Mouse (Mus musculus): ENCODE data around the gene Ppt2. TPM values are rescaled to one million over a fixed set of nuclear protein-coding genes. Genes with fewer than 3 reads are reported as not detected.

Gene Ppt2
- 32.3 and 32.9 TPM in 2 replicates for polyA plus RNA-seq (2015; fragmentation: Nextera tagmentation; extraction: Ambion mirVana)

DNA sequence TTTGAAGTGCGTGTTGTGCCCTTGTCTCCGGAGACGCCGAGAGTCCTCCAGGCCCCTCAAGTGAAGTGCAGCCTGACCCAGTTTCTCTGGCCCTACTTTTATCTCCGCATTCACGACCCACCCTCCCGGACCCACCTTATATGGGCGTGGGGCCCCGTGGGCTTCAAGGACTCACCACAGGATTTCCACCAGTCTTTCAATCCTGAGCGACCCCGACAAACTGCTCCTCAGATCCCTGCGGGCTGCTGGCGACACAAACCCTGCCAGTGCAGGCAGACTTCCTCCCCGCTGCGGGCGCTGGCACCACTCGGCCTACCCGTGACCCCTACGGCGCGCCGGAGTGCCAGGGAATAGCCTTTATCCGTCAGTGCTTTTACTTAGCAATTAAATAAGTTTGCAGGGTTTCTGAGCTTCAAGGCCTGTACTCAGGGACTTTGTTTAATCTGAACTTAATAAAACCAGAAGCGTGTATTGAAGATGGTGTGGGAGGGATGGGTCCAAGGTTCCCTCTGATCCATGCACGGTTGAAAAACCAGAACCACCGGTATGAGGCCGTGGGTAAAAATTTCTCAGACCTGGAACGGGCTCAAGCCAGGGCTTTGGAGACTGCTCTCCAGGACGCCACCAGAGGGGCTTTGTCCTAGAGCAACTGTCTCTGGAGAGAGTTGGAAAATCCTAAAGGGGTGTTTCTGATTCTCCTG lies at the start of gene Ppt2:
Ppt2 (minus strand) TSS at position 568 of the 701 bp plus-strand sequence.
- H3K4me3 ChIP-seq (ENCODE audit: low read length): peak within 1 kb of the TSS; percentile 78
- 2% methylated on average over 29 of the region's 29 CpGs for WGBS
- H3K27me3 ChIP-seq (replicated peaks; ENCODE audit: control insufficient read depth, insufficient read depth, low read length): peaks cover 18% of the 10 kb centered on the region
- H3K9me3 ChIP-seq (ENCODE audit: control insufficient read depth, low read length): no peaks in the 10 kb centered on the region
- peak within 1 kb of the TSS; percentile 75 for H3K9ac ChIP-seq (ENCODE audit: low read depth, low read length)
- peaks cover 35% of the 10 kb centered on the region for H3K4me1 ChIP-seq (ENCODE audit: control insufficient read depth, insufficient read depth, low read length)
- ATAC-seq: peak; percentile 47
- H3K36me3 ChIP-seq (ENCODE audit: control insufficient read depth, insufficient read depth, low read length): peaks cover 5% of the 10 kb centered on the region; the same call in 1 of the 2 replicates
- peak within 1 kb of the TSS; percentile 97 for H3K27ac ChIP-seq (ENCODE audit: low read length)
- H3K4me2 ChIP-seq (ENCODE audit: low read depth, low read length): peak within 1 kb of the TSS; percentile 74

DNA sequence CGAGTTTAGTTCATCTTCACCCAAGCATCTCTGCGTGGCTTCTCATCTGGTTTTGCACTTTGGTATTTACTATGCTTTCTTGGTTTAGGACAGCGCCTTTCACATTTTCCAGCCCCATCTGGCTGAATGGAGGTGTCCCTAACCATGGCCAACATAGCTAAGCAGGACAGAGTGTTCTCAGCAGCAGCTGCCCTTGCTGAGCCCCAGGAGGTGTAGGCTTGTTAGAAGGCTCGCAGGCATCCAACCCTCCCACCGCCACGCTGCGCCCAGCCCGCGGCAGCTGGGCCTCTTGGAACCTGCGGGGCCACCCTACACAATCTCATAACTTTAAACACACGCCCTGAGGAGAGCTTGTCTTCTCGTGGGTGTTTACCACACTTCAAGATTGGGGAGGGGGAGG lies 48.4 kb upstream of the Ppt2 start:
- Histone ChIP-seq H3K9ac (ENCODE audit: low read depth, low read length) (no peak overlapping the region), H3K27me3 (replicated peaks; ENCODE audit: control insufficient read depth, insufficient read depth, low read length) (peaks cover 31% of the 10 kb centered on the region), H3K4me2 (ENCODE audit: low read depth, low read length) (no peak overlapping the region), H3K4me3 (ENCODE audit: low read length) (no peak overlapping the region), H3K27ac (ENCODE audit: low read length) (no peak overlapping the region), H3K36me3 (ENCODE audit: control insufficient read depth, insufficient read depth, low read length) (no peaks in the 10 kb centered on the region), H3K9me3 (ENCODE audit: control insufficient read depth, low read length) (no peaks in the 10 kb centered on the region), H3K4me1 (ENCODE audit: control insufficient read depth, insufficient read depth, low read length) (peaks cover 18% of the 10 kb centered on the region)
- 59% methylated on average over 12 of the region's 12 CpGs for WGBS
- no peak for ATAC-seq

DNA sequence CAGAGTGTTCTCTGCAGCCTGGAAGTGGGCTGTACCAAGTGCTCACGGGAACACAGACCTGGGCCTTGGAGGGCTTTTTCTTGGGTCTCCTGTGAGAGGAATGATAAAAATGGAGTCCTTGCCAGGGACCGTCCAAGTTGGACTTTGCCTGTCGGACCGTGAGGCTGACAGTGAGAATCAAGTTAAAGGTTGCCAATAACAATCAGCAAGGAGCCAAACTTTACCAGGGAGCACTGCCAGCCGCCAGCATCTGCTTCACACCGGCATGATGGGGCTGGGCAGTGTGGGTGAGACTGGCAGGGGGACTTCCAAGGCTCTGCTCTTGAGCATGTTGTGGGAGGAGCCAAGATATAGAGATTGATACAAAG lies 47.8 kb upstream of the Ppt2 start:
- H3K4me2 ChIP-seq (ENCODE audit: low read depth, low read length): no peak overlapping the region
- H3K9ac ChIP-seq (ENCODE audit: low read depth, low read length): no peak overlapping the region
- no peak for ATAC-seq
- H3K27ac ChIP-seq (ENCODE audit: low read length): peak overlapping the region; percentile 84
- no peaks in the 10 kb centered on the region for H3K9me3 ChIP-seq (ENCODE audit: control insufficient read depth, low read length)
- no peak overlapping the region for H3K4me3 ChIP-seq (ENCODE audit: low read length)
- peaks cover 37% of the 10 kb centered on the region for H3K27me3 ChIP-seq (replicated peaks; ENCODE audit: control insufficient read depth, insufficient read depth, low read length)
- WGBS: 73% methylated on average over 6 of the region's 6 CpGs
- peaks cover 20% of the 10 kb centered on the region for H3K4me1 ChIP-seq (ENCODE audit: control insufficient read depth, insufficient read depth, low read length)
- no peaks in the 10 kb centered on the region for H3K36me3 ChIP-seq (ENCODE audit: control insufficient read depth, insufficient read depth, low read length)

DNA sequence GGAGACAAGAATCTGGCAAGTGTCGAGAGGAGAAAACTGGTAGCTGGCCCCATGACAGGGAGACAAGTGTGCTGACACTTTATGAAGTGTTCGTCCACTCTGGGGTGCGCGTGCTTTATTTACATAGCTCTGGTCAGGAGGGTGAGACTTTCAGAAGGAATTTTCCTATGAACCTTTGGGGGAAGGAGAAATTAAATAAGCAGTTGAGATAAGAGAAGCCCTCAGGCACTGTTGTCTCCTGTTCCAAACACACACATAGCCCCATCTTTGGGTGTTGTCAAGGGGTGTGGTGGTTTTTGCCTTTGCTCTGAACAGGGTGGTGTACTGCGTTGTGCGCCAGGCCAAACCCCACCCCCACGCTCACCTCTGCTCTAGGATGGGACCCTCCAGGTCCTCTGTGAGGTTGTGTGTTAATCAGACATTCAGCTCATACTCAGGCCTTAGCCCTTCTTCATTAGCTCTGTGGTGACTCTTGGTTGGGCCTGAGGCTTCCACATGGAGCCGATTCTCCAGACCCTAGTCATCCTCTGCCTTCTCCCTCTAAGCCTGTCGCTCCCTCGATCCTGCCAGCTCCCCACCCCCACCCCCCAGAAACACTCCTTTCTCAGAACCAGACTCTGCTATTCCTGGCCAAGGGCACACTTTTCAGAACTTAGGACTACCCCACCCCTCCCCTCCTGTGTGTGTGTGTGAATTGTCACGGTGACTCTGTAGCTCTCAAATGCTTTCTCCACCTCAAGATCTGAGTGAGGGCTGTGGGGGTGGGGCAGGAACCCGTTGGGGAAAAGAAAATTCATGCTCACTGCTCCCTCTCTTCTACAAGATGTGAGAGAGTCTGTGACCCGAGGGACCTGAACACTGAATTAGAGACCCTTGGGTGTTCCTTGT lies 47.1 kb upstream of the Ppt2 start:
- Histone ChIP-seq H3K36me3 (ENCODE audit: control insufficient read depth, insufficient read depth, low read length) (no peaks in the 10 kb centered on the region), H3K9me3 (ENCODE audit: control insufficient read depth, low read length) (no peaks in the 10 kb centered on the region), H3K27me3 (replicated peaks; ENCODE audit: control insufficient read depth, insufficient read depth, low read length) (peaks cover 43% of the 10 kb centered on the region), H3K27ac (ENCODE audit: low read length) (peak overlapping the region; percentile 84), H3K4me1 (ENCODE audit: control insufficient read depth, insufficient read depth, low read length) (peaks cover 21% of the 10 kb centered on the region), H3K9ac (ENCODE audit: low read depth, low read length) (no peak overlapping the region), H3K4me2 (ENCODE audit: low read depth, low read length) (no peak overlapping the region), H3K4me3 (ENCODE audit: low read length) (no peak overlapping the region)
- WGBS: 44% methylated on average over 13 of the region's 13 CpGs
- ATAC-seq: no peak

DNA sequence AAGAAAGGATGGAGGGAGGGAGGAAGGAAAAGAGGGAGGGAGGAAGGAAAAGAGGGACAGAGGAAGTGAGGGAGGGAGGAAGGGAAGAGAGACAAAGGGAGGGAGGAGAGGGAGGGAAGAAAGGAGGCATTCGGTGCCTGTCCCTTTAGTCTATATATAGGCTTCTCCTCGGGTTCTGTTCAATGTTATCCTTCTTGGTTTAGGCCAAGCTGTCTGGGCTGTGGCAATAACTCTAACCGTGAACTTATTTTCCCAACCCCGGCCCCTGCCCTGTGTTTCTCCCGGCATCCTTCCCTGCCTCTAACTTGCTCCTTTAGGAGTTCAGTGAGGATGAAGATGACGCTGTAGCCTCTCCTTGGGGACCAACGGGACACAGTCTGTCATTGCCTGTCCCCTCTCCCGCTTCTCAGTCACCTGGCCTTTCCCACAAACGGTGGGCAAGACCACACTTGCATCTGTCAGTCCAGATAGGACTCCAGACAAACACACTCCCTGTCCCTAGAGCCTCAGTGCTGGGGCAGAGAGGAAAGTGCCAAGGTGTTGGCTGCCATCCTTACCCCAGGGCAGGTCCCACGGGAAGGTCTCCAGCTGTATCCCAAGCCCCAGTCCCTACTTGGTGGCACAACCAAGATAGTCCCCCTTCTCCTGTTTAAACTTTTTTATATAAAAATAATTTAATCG lies 46.4 kb upstream of the Ppt2 start:
- 48% methylated on average over 11 of the region's 11 CpGs for WGBS
- H3K27ac ChIP-seq (ENCODE audit: low read length): peak overlapping the region; percentile 84
- H3K4me2 ChIP-seq (ENCODE audit: low read depth, low read length): no peak overlapping the region
- H3K4me3 ChIP-seq (ENCODE audit: low read length): no peak overlapping the region
- H3K9me3 ChIP-seq (ENCODE audit: control insufficient read depth, low read length): no peaks in the 10 kb centered on the region
- H3K4me1 ChIP-seq (ENCODE audit: control insufficient read depth, insufficient read depth, low read length): peaks cover 21% of the 10 kb centered on the region
- peaks cover 47% of the 10 kb centered on the region for H3K27me3 ChIP-seq (replicated peaks; ENCODE audit: control insufficient read depth, insufficient read depth, low read length)
- ATAC-seq: peak; percentile 65
- peak overlapping the region; percentile 4; the same call in 1 of the 2 replicates for H3K9ac ChIP-seq (ENCODE audit: low read depth, low read length)
- no peaks in the 10 kb centered on the region for H3K36me3 ChIP-seq (ENCODE audit: control insufficient read depth, insufficient read depth, low read length)

DNA sequence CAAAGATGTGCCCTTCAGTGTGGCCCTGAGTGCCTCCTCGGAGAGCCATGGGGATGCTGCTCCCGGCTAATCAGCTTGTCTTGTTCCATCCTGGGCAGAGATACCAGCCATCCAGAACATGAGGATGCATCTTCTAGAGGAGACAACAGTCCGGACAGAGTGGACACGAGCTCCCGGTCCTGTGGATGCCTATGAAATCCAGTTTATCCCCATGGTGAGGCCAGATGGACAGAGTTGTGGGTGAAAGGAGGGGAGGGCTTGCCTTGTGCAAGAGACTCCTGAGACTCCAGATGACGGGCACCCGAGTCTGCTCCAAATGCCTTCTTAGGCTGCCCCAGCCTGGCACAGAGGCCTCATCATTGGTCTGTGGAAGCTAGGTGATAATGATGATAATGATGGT lies 44.8 kb upstream of the Ppt2 start:
- 87% methylated on average over 7 of the region's 7 CpGs for WGBS
- Histone ChIP-seq H3K4me1 (ENCODE audit: control insufficient read depth, insufficient read depth, low read length) (peaks cover 21% of the 10 kb centered on the region), H3K4me2 (ENCODE audit: low read depth, low read length) (no peak overlapping the region), H3K9me3 (ENCODE audit: control insufficient read depth, low read length) (no peaks in the 10 kb centered on the region), H3K36me3 (ENCODE audit: control insufficient read depth, insufficient read depth, low read length) (no peaks in the 10 kb centered on the region), H3K4me3 (ENCODE audit: low read length) (no peak overlapping the region), H3K27me3 (replicated peaks; ENCODE audit: control insufficient read depth, insufficient read depth, low read length) (peaks cover 42% of the 10 kb centered on the region), H3K9ac (ENCODE audit: low read depth, low read length) (no peak overlapping the region), H3K27ac (ENCODE audit: low read length) (no peak overlapping the region)
- ATAC-seq: no peak

DNA sequence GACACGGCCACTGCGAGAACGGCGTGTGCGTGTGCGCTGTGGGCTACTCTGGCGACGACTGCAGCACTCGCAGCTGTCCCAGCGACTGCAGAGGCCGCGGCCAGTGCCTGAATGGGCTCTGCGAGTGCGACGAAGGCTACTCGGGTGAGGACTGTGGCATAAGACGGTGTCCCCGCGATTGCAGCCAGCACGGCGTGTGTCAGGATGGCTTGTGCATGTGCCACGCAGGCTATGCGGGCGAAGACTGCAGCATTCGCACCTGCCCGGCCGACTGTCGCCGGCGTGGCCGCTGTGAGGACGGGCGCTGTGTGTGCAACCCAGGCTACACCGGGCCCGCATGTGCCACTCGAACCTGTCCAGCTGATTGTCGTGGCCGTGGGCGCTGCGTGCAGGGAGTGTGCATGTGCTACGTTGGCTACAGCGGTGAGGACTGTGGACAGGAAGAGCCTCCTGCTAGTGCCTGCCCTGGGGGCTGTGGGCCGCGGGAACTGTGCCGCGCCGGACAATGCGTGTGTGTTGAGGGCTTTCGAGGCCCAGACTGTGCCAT lies 44.0 kb upstream of the Ppt2 start:
- ATAC-seq: no peak
- WGBS: 37% methylated on average over 49 of the region's 49 CpGs
- Histone ChIP-seq H3K4me2 (ENCODE audit: low read depth, low read length) (peak overlapping the region; percentile 61), H3K27ac (ENCODE audit: low read length) (no peak overlapping the region), H3K4me3 (ENCODE audit: low read length) (peak overlapping the region; percentile 39), H3K9me3 (ENCODE audit: control insufficient read depth, low read length) (no peaks in the 10 kb centered on the region), H3K9ac (ENCODE audit: low read depth, low read length) (peak overlapping the region; percentile 55), H3K27me3 (replicated peaks; ENCODE audit: control insufficient read depth, insufficient read depth, low read length) (peaks cover 42% of the 10 kb centered on the region), H3K4me1 (ENCODE audit: control insufficient read depth, insufficient read depth, low read length) (peaks cover 21% of the 10 kb centered on the region), H3K36me3 (ENCODE audit: control insufficient read depth, insufficient read depth, low read length) (no peaks in the 10 kb centered on the region)

DNA sequence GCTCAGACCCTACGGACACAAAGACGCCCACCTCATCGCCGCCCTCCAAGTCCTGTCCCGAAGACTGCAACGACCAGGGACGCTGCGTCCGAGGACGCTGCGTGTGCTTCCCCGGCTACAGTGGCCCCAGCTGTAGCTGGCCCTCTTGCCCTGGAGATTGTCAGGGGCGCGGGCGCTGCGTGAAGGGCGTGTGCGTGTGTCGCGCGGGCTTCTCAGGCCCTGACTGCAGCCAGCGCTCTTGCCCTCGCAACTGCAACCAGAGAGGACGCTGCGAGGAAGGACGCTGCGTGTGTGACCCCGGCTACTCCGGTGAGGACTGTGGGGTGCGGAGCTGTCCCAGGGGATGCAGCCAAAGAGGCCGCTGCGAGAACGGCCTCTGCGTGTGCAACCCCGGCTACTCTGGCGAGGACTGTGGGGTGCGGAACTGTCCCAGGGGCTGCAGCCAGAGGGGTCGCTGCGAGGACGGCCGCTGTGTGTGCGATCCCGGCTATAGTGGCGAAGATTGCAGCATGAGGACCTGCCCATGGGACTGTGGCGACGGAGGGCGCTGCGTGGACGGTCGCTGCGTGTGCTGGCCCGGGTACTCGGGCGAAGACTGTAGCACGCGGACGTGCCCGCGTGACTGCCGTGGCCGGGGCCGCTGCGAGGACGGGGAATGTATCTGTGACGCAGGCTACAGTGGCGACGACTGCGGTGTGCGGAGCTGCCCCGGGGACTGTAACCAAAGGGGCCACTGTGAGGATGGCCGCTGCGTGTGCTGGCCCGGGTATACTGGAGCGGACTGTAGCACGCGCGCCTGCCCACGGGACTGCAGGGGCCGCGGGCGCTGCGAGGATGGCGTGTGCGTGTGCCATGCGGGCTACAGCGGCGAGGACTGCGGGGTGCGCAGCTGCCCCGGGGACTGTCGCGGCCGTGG lies 43.1 kb upstream of the Ppt2 start:
- H3K27ac ChIP-seq (ENCODE audit: low read length): no peak overlapping the region
- WGBS: 9% methylated on average over 93 of the region's 93 CpGs

More for the DNA sequence above, 43.1 kb upstream of the Ppt2 start:
- Histone ChIP-seq H3K36me3 (ENCODE audit: control insufficient read depth, insufficient read depth, low read length) (no peaks in the 10 kb centered on the region), H3K27me3 (replicated peaks; ENCODE audit: control insufficient read depth, insufficient read depth, low read length) (peaks cover 42% of the 10 kb centered on the region), H3K4me1 (ENCODE audit: control insufficient read depth, insufficient read depth, low read length) (peaks cover 21% of the 10 kb centered on the region), H3K9me3 (ENCODE audit: control insufficient read depth, low read length) (no peaks in the 10 kb centered on the region), H3K9ac (ENCODE audit: low read depth, low read length) (peak overlapping the region; percentile 55), H3K4me3 (ENCODE audit: low read length) (peak overlapping the region; percentile 39), H3K4me2 (ENCODE audit: low read depth, low read length) (peak overlapping the region; percentile 61)
- no peak for ATAC-seq
